Mouse (Mus musculus) heart, adult 2 months (tissue): ENCODE results near the gene Mapk8ip2.
"Not testable (repeated sequence)": the region's sequence is repeated elsewhere in the genome, so short reads cannot be mapped to it uniquely, and the experiment has no call there.

Source experiments
- CTCF ChIP-seq: fragments of 200-600 bp; IDR thresholded peaks from 2 replicates; pipeline ENCODE4 v1.8.1; 2022; ENCODE audit warnings: antibody characterized with exemption, mild to moderate bottlenecking, moderate library complexity
- EP300 ChIP-seq: fragments of 200-500 bp; IDR thresholded peaks from 2 replicates; pipeline ENCODE4 v1.6.1; 2011; ENCODE audit warnings: low read depth, low read length, control low read depth; ENCODE audit not compliant: insufficient read depth
- POLR2A ChIP-seq: fragments of 200-500 bp; IDR thresholded peaks from 2 replicates; pipeline ENCODE4 v1.6.1; 2011; ENCODE audit warnings: mild to moderate bottlenecking, low read depth, low read length, control low read depth; ENCODE audit not compliant: insufficient read depth

DNA sequence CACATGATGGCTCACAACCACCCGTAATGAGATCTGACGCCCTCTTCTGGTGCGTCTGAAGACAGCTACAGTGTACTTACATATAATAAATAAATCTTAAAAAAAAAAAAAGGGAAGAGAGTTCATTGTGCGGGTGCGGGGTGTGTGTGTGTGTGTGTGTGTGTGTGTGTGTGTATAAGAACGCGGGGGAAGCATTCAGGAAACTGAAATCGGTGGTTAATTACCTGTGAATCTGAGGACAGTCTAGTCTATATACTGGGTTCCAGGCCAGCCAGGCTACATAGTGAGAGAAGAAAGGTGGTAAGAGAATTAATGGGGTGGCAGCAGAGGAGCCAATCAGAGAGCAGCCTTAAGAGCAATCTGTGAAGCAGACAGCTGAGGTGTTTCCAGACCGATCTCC is 22.9 kb upstream of the Mapk8ip2 start:
- TF ChIP-seq CTCF, POLR2A, EP300: not testable (repeated sequence)
